Mouse (Mus musculus) T-helper 17 cell (primary cell): ENCODE measurements around the gene Mcemp1.

ENCODE experiments used
- in situ Hi-C, 2 experiments: fragments of 300-600 bp; cut with MboI, MseI; formaldehyde crosslinking; loops; 1 replicate in 1 of 2; 2 replicates in 1 of 2; pipeline ENCODE4 v1.15.1; 2025; ENCODE audit warnings: high pct_unique_total_duplicates in 2 of 2

Mcemp1 gene

GRCm38 (mm10) chr8:3670388-3670787, 4.8 kb downstream of the Mcemp1 start:
- in situ Hi-C loops = loop anchor here (5.0 kb wide), 3 partner anchors 33 to 203 kb away; partner anchors contain the start of genes Pex11g (in 1 of the 2) and Stxbp2 (in 1 of the 2)

DNA sequence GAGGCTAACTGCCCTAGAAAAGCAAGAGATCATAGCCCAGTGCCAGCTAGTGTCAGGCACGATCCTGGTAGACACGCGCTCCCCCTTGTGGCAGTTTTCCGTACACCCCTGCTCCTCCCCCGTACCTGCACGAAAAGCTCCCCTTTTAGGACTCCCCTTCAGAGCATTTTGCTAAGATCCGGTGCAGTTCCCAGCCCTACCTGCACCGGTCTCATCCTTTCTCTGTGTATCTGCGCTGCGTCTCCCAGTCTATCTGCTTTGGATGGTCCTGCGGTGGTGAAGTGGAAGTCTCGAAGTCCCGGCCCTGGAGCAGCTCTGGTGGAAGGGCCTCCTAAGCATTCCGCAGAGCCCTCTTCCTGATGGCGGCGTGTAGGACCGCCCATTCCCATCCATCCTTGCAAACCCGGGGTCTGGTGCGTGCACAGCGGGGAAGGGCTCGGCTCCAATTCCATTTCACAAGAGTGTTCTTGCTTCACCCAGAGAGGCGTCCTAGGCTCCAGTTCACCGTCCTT, 6.5 kb downstream of the Mcemp1 start, which contains the start of gene Fcor:
Gene Fcor, minus strand, starts transcription at position 383 of the 512 bp plus-strand sequence.
- in situ Hi-C loops = loop anchor here (5.0 kb wide), 3 partner anchors 35 to 205 kb away; partner anchors contain the start of genes Pex11g (in 1 of the 2) and Stxbp2 (in 1 of the 2)

DNA sequence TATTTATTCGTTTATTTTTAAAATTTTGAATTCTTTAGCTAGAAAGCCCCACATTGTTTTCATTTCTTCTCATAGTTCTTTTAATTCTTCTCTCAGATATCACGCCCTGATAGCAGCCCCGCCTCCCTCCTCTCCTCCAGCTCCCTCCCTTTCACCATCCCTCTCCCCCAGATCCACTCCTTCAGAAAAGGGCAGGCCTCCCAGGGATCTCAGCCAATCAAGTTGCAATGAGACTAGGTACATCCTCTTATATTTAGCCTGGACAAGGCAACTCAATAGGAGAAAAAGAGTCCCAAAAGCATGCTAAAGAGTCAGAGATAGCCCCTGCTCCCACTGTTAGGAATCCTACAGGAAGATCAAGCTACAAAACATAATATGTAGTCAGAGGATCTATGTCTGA, 9.1 kb downstream of the Mcemp1 start:
- in situ Hi-C loops = loop anchor here (5.0 kb wide), 4 partner anchors 37 to 317 kb away; partner anchors contain the start of genes Pex11g (in 2 of the 2) and Stxbp2 (in 1 of the 2)

DNA sequence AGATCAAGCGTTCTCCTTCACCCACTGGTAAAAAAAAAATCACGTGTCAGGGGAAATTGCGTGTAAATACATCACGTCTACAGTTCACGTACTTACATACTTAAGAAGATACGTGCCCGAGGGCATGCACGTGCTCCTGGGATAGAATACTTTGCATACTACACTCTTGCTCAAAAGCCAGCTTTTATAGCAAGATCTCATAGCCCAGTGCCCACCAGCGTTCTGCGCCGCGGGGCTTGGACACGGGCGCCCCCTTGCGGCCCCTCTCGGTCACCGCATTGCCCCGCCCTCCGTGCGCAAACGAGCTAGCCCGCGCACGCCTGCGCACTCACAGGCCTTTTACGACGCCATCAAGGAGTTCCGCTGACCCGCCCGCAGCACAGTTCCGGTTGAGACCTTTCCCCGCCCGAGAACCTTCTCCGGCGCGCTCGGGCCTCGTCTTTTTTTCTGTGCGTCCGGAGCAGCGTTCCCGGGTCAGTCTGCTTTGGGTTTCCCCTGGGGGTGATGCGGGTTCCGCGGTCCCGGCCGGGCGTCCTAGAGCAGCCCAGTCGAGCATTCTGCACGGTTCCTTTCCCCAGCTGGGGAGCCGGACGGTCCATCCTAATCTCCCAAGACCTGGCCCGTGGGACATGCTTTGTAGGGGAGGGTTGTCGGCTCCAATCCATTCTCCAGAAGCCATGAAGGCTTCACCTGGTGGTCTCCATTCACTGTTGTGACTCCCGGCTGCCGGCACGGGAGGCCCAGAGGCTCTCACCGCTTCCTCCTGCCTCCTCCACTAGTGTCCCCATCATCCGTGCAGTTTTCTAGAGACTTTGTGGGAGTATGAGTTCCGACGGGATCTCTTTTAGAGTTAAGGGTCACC, 10.8 kb downstream of the Mcemp1 start, which contains the start of gene Trappc5:
Gene Trappc5, plus strand, starts transcription at position 169 of the 862 bp plus-strand sequence.
- in situ Hi-C loops = loop anchor here (5.0 kb wide), 2 partner anchors 209 to 319 kb away; partner anchors contain the start of gene Pex11g (in 1 of the 2)

DNA sequence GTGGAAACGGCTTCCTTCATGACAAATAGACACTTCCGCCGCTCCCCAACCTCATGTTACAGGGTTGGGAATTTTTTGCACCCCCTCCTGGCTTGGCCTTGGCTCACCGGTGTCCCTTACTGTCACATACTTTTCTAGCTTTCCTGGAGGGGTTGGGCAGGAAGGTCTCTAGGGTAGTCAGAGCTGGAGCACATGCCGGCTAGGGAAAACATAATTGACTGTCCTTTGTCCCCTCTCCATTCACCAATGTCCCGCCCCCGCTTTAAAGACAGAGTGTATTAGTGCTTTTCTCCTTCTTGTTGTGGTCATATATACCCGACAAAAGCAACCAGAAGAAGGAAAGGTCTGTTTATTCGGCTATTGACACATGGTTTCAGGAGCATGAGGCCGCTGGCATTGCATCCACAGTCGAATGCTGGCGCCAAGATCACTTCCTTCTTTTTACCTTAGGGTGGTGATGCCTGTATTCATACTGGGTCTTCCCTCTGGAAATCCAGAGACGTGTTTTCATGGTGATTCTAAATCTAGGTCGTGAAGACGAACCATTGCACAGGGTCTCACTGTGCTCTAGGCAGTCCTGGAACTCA, 11.5 kb downstream of the Mcemp1 start:
- in situ Hi-C loops = loop anchor here (5.0 kb wide), 2 partner anchors 210 to 320 kb away; partner anchors contain the start of gene Pex11g (in 1 of the 2)

DNA sequence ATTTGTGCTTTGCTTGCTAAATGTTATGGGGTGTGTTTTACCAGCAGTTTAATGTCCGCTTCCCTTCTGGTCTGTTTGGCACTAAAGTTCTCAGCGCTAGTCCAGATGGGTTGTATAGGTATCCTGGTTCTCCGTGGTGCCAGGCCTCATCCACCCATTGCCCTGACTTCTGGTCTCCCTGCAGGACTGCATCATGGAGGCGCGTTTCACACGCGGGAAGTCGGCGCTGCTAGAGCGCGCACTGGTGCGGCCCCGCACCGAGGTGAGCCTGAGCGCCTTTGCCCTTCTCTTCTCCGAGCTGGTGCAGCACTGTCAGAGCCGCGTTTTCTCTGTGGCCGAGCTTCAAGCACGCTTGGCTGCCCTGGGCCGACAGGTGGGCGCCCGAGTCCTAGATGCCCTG, 13.3 kb downstream of the Mcemp1 start:
- in situ Hi-C loops = loop anchor here (5.0 kb wide), 2 partner anchors 212 to 322 kb away; partner anchors contain the start of gene Pex11g (in 1 of the 2)

DNA sequence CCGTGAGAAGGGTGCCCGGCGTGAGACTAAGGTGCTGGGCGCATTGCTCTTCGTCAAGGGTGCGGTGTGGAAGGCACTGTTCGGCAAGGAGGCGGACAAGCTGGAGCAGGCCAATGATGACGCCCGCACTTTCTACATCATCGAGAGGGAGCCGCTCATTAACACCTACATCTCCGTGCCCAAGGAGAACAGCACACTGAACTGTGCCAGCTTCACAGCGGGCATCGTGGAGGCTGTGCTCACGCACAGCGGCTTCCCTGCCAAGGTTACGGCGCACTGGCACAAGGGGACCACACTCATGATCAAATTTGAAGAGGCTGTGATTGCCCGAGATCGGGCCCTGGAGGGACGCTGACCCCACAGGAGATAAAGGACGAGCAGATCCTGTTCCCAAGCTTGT, 13.7 kb downstream of the Mcemp1 start:
- in situ Hi-C loops = loop anchor here (5.0 kb wide), 2 partner anchors 212 to 322 kb away; partner anchors contain the start of gene Pex11g (in 1 of the 2)

GRCm38 (mm10) chr8:3679656-3680055, 14.1 kb downstream of the Mcemp1 start:
- in situ Hi-C loops = loop anchor here (5.0 kb wide), 2 partner anchors 212 to 322 kb away; partner anchors contain the start of gene Pex11g (in 1 of the 2)

- in situ Hi-C loops = no loop called here
Observed at GRCm38 (mm10) chr8:3682435-3682834, 16.9 kb downstream of the Mcemp1 start.

DNA sequence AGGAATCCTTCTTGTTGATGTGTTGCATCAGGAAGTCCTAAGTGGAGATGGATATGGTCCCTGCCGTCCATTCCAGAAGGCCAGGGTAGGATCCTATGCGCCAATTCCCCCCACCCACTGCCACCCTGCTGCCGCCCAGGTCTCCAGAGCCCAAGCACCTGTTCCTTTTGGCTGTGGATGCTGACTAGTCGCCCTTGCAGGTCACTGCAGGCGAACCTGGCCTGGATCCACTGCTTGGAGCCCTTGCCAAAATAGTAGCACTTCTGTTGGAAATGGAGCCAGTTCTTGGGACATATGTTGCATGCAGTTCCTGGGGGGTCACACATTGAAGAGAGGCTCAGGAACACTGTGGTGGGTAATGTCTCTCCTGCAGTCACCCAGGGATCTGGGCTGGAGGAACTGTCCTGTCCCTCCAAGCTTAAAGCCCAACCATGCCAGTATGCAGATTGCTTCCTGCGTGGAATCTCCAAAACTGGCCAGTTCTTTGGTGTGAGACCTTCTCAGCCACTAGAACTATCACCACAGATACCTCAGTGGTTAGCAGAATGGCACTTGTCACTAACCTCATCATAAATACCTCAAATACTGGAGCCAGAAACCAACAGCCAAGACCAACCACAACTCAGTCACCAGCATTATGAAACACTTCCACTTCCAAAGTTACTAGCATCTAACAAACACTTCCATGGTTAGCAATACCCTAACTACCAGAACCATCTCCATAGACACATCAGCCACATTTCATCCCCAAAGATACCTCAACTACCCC, 18.0 kb downstream of the Mcemp1 start:
- in situ Hi-C loops = no loop called here

DNA sequence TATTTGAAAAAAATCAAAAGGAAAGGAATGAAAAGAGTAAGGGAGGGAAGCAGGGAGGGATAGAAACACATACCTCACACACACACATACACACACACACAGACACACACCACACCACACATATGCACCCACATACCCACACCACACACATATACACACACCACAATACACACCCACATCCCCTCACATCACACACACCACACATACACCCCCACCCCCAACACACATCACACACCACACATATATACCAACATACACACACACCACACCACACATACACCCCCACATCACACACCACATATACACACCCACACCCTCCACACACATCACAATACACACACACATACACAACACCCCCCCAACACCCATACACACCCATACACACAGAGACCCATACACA, 19.0 kb downstream of the Mcemp1 start:
- in situ Hi-C loops = no loop called here

DNA sequence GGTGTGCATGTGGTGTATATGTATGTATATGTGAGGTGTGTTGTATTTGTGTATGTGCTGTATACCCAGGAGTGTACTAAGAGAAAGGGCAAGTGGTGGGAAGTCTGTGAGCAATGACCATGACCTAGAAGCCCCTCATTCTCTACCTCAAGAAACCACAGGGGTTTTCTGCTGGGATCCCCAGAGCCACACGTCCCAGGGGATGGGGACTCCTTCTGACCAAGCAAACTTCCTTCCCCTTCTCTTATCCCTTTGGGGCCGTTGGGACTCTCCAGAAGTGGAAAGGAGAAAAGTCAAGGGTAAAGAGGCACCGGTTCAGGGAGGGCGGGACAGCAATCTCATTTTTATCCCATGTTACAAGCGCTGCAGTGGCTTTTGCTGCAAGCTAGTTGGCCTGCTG, 19.9 kb downstream of the Mcemp1 start:
- in situ Hi-C loops = no loop called here

GRCm38 (mm10) chr8:3687537-3687936, 22.0 kb downstream of the Mcemp1 start:
- in situ Hi-C loops = no loop called here

GRCm38 (mm10) chr8:3690774-3691173, 25.2 kb downstream of the Mcemp1 start:
- in situ Hi-C loops = loop anchor here in 1 of 2 experiments (10.0 kb wide), 1 partner anchor 674 kb away; no protein-coding TSS in a partner anchor

DNA sequence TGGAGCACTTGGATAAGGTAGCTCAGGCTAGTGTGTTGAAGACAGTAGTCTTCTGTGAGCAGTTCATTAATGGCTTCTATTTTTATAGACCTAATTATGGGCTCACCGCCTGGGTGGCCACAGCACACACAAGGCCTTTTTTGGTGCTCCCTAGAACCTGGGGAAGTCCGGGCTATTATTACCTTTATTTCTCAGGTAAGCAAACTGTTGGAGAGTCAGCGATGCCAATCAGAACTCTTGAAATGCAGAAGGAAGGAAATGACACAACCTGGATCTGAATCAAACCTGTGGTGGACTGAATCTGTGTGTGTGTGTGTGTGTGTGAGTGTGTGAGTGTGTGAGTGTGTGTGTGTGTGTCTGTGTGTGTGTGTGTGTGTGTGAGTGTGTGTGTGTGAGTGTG, 28.6 kb downstream of the Mcemp1 start, which contains the start of gene Fcer2a:
Gene Fcer2a, minus strand, starts transcription at position 55 of the 400 bp plus-strand sequence.
- in situ Hi-C loops = loop anchor here in 1 of 2 experiments (10.0 kb wide), 1 partner anchor 671 kb away; no protein-coding TSS in a partner anchor

GRCm38 (mm10) chr8:3701491-3701890, 35.9 kb downstream of the Mcemp1 start:
- in situ Hi-C loops = loop anchor here in 1 of 2 experiments (25.0 kb wide), 1 partner anchor 661 kb away; no protein-coding TSS in a partner anchor

GRCm38 (mm10) chr8:3705711-3706110, 40.2 kb downstream of the Mcemp1 start:
- in situ Hi-C loops = loop anchor here in 1 of 2 experiments (25.0 kb wide), 1 partner anchor 657 kb away; no protein-coding TSS in a partner anchor

DNA sequence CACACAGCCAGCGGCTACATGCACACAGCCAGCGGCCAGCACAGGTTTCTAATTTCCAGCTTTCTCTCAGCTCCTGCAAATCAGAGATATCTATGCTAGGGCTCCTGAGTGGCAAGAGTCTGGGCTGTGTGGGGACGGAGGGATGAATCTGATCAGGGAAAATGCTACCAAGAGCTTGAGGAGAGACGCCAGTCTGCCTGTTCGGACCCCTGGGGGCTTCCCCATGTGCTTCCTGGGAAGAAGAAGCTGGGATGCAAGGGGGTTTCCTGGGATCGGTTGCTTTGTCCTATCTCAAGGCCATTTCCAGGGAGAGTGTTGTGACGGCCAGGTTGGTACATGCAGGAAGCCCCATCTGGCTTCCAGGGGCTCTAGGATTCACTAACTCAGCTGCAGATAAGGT, 42.1 kb downstream of the Mcemp1 start:
- in situ Hi-C loops = loop anchor here in 1 of 2 experiments (25.0 kb wide), 1 partner anchor 655 kb away; no protein-coding TSS in a partner anchor

GRCm38 (mm10) chr8:3710312-3710711, 44.8 kb downstream of the Mcemp1 start:
- in situ Hi-C loops = loop anchor here in 1 of 2 experiments (25.0 kb wide), 1 partner anchor 652 kb away; no protein-coding TSS in a partner anchor

- in situ Hi-C loops = loop anchor here in 1 of 2 experiments (25.0 kb wide), 1 partner anchor 651 kb away; no protein-coding TSS in a partner anchor
Observed at GRCm38 (mm10) chr8:3711646-3712045, 46.1 kb downstream of the Mcemp1 start.
